Mouse (Mus musculus) heart, adult 2 months (tissue): ENCODE data around the gene Clip1. TPM values are rescaled to one million over a fixed set of nuclear protein-coding genes. Genes with fewer than 3 reads are reported as not detected.

ENCODE experiments used
- DNase-seq, 2 experiments: peaks; one replicate each; pipeline ENCODE4 v3.0.0; 2021
- H3K27ac ChIP-seq: fragments of 200-600 bp; 2 replicates; pipeline ENCODE4 v1.8.1; 2022
- H3K27me3 ChIP-seq: fragments of 200-500 bp; 2 replicates; pipeline ENCODE4 v1.6.1; 2012; ENCODE audit warnings: mild to moderate bottlenecking, low read length, inconsistent platforms, mixed read lengths; ENCODE audit not compliant: control insufficient read depth, insufficient read depth
- H3K36me3 ChIP-seq: fragments of 200-500 bp; 2 replicates; pipeline ENCODE4 v1.6.1; 2012; ENCODE audit warnings: low read length, inconsistent platforms; ENCODE audit not compliant: control insufficient read depth, insufficient read depth
- H3K4me1 ChIP-seq: fragments of 200-500 bp; 2 replicates; pipeline ENCODE4 v1.6.1; 2011; ENCODE audit warnings: low read length; ENCODE audit not compliant: control insufficient read depth, insufficient read depth
- H3K4me3 ChIP-seq: fragments of 200-600 bp; 2 replicates; pipeline ENCODE4 v1.8.1; 2022
- H3K79me2 ChIP-seq: fragments of 200-500 bp; replicated peaks from 2 replicates; pipeline ENCODE4 v1.6.1; 2012; ENCODE audit warnings: mild to moderate bottlenecking, inconsistent platforms, low read length, moderate library complexity, mixed read lengths; ENCODE audit not compliant: control insufficient read depth, insufficient read depth
- H3K9ac ChIP-seq: fragments of 200-500 bp; 2 replicates; pipeline ENCODE4 v1.6.1; 2012; ENCODE audit warnings: low read depth, mild to moderate bottlenecking, control low read depth, inconsistent platforms, low read length, mixed read lengths
- CTCF ChIP-seq: fragments of 200-600 bp; IDR thresholded peaks from 2 replicates; pipeline ENCODE4 v1.8.1; 2022; ENCODE audit warnings: antibody characterized with exemption, mild to moderate bottlenecking, moderate library complexity
- EP300 ChIP-seq: fragments of 200-500 bp; IDR thresholded peaks from 2 replicates; pipeline ENCODE4 v1.6.1; 2011; ENCODE audit warnings: low read depth, low read length, control low read depth; ENCODE audit not compliant: insufficient read depth
- POLR2A ChIP-seq: fragments of 200-500 bp; IDR thresholded peaks from 2 replicates; pipeline ENCODE4 v1.6.1; 2011; ENCODE audit warnings: mild to moderate bottlenecking, low read depth, low read length, control low read depth; ENCODE audit not compliant: insufficient read depth
- WGBS: fragments of 180-500 bp; shearing (Covaris S2); methylation state at CpG from one replicate; pipeline ENCODE4 v1.1.7; 2018; 5-methylcytosine and 5-hydroxymethylcytosine counted together
- intact Hi-C: fragments of 180-260 bp; cut with DNase I; formaldehyde crosslinking; loops from one replicate; pipeline ENCODE4 v1.15.1; 2025
- polyA plus RNA-seq: library from polyadenylated mRNA; depleted of rRNA; stranded (reverse); fragments of >200 nt; gene quantifications from 2 replicates; pipeline ENCODE4 v1.2.3, GENCODE M21; 2012
- total RNA-seq, 2 experiments: library from RNA; stranded (reverse); gene quantifications; 2 replicates each; pipeline ENCODE4 v1.2.3; 2021

Clip1 gene
- total and polyA plus RNA-seq, 3 experiments, result 77.2 to 195 (median 156) TPM

DNA sequence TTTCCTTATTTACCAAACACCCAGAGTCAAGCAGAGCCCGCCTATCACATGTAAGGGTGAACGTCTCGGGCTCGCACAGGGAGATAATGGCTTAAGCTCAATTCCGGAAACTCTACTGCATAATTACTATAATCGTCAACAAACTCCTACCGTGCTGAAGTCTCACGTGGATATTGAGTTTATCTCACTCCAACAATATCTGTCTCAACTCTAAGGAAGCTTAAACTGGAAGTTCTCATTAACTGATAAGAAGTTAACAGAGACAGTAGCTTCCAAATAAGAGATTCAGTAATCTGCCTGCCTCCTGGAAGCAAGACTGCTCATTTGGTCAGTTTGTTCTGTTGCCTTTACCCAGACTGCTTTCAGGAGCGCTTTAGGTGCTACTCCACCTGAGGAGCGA is 53.2 kb downstream of the Clip1 start:
- Histone ChIP-seq H3K4me1 (no peaks in the 10 kb centered on the region), H3K9ac (no peak overlapping the region), H3K27ac (no peak overlapping the region), H3K4me3 (no peak overlapping the region), H3K27me3 (no peaks in the 10 kb centered on the region), H3K36me3 (peaks cover 1% of the 10 kb centered on the region; the same call in 1 of the 2 replicates), H3K79me2 (no peaks in the 10 kb centered on the region)
- no peak for TF ChIP-seq CTCF
- WGBS, result 63% methylated on average over 10 of the region's 10 CpGs
- DNase-seq, result no peak
- intact Hi-C loops, result no loop called here

GRCm38 (mm10) chr5:123626631-123627030 is 57.8 kb downstream of the Clip1 start:
- Histone ChIP-seq H3K36me3 (peaks cover 3% of the 10 kb centered on the region), H3K4me1 (no peaks in the 10 kb centered on the region), H3K79me2 (0 out of 2 replicates have a peak, but pooled peaks cover 1% of the 10 kb centered on the region), H3K27me3 (no peaks in the 10 kb centered on the region), H3K27ac (no peak overlapping the region), H3K9ac (no peak overlapping the region), H3K4me3 (no peak overlapping the region)
- DNase-seq, result peak; percentile 57 to 70
- intact Hi-C loops, result loop anchor here (1.0 to 5.0 kb wide), 3 partner anchors 56 to 280 kb away; partner anchors contain the start of genes Clip1 and Denr
- TF ChIP-seq CTCF (peak; percentile 68), POLR2A (no peak)
- WGBS, result 11% methylated on average over 8 of the region's 8 CpGs

- Histone ChIP-seq H3K36me3 (peaks cover 2% of the 10 kb centered on the region; the same call in 1 of the 2 replicates), H3K27me3 (no peaks in the 10 kb centered on the region)
- WGBS, result 86% methylated on average over 13 of the region's 13 CpGs
Observed at GRCm38 (mm10) chr5:123622421-123622820, 62.0 kb downstream of the Clip1 start.

GRCm38 (mm10) chr5:123618558-123618957 is 65.9 kb downstream of the Clip1 start:
- TF ChIP-seq POLR2A (no peak), EP300 (no peak), CTCF (peak; percentile 76)
- Histone ChIP-seq H3K27ac (no peak overlapping the region), H3K79me2 (0 out of 2 replicates have a peak, but pooled peaks cover 1% of the 10 kb centered on the region), H3K4me3 (no peak overlapping the region), H3K27me3 (no peaks in the 10 kb centered on the region), H3K36me3 (peaks cover 2% of the 10 kb centered on the region; the same call in 1 of the 2 replicates), H3K9ac (no peak overlapping the region), H3K4me1 (no peaks in the 10 kb centered on the region)
- DNase-seq, result no peak
- intact Hi-C loops, result no loop called here
- 82% methylated on average over 2 of the region's 2 CpGs for WGBS

More at GRCm38 (mm10) chr5:123622421-123622820, 62.0 kb downstream of the Clip1 start:
- Histone ChIP-seq H3K27ac (no peak overlapping the region), H3K79me2 (0 out of 2 replicates have a peak, but pooled peaks cover 1% of the 10 kb centered on the region), H3K4me1 (no peaks in the 10 kb centered on the region), H3K4me3 (no peak overlapping the region), H3K9ac (no peak overlapping the region)
- no peak for DNase-seq
- intact Hi-C loops, result no loop called here
- TF ChIP-seq EP300 (no peak), POLR2A (no peak), CTCF (no peak)

DNA sequence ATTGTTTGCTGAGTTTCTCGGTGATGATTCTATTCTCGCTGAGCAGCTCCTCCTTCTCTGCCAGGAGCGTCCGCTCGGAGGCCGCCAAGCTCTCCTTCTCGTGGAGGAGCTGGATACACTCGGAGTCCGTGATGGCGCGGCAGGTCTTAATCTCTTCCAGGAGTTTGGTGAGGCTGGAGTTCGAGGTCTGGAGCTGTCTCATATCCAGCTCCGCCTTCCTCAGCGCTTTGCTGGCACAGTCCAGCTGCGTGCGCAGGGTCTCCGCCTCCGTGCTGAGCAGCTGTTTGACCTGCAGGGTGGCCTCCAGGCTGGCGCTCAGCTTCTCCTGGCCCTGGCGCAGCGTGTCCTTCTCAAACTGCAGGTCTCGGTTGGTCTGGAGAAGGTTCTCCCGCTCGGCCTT is 70.2 kb downstream of the Clip1 start:
- no peak overlapping the region for H3K27ac ChIP-seq
- WGBS, result 88% methylated on average over 24 of the region's 24 CpGs
- H3K4me1 ChIP-seq, result no peaks in the 10 kb centered on the region
- no peaks in the 10 kb centered on the region for H3K36me3 ChIP-seq
- DNase-seq, result no peak
- intact Hi-C loops, result no loop called here
- H3K4me3 ChIP-seq, result no peak overlapping the region
- H3K9ac ChIP-seq, result no peak overlapping the region
- H3K79me2 ChIP-seq, result no peaks in the 10 kb centered on the region
- TF ChIP-seq POLR2A, result no peak
- TF ChIP-seq CTCF, result no peak
- TF ChIP-seq EP300, result no peak
- H3K27me3 ChIP-seq, result no peaks in the 10 kb centered on the region

DNA sequence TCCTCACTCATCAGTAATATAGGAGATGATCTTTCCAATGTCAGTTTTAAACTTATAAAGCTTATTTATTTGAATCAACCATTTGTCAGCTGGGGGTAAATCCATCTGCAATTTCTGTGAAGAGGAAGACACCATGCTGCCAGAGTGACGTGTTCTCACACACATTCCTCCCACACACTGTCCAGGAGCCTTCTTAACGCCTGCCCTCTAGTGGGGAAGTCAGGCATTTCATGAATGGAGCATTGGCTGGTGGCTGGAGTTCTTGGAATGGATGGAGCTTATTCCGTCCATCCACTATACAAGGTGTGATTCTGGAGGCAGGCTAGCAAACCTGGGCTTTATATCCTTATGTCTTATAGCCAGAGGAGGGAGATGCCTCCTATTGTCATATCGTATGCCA is 74.6 kb downstream of the Clip1 start:
- peaks cover 2% of the 10 kb centered on the region; the same call in 1 of the 2 replicates for H3K4me1 ChIP-seq
- no peak overlapping the region for H3K9ac ChIP-seq
- peak; percentile 96 for TF ChIP-seq CTCF
- no peak for TF ChIP-seq POLR2A
- peak; percentile 71; the same call in 1 of the 2 replicates for TF ChIP-seq EP300
- WGBS, result 25% methylated on average over 4 of the region's 4 CpGs
- intact Hi-C loops, result loop anchor here (5.0 kb wide), 1 partner anchor 163 kb away; no protein-coding TSS in a partner anchor
- no peaks in the 10 kb centered on the region for H3K27me3 ChIP-seq
- H3K79me2 ChIP-seq, result 0 out of 2 replicates have a peak, but pooled peaks cover 2% of the 10 kb centered on the region
- peak; percentile 70 to 77 for DNase-seq
- H3K4me3 ChIP-seq, result no peak overlapping the region
- H3K27ac ChIP-seq, result no peak overlapping the region
- H3K36me3 ChIP-seq, result no peaks in the 10 kb centered on the region
